Mouse (Mus musculus) forebrain, embryonic 15.5 days (tissue): Measurements from ENCODE around the gene Afap1. TPM values are rescaled to one million over a fixed set of nuclear protein-coding genes. Genes with fewer than 3 reads are reported as not detected.

Experiments used
- ATAC-seq: fragments of 200-750 bp; cut with Nextera tagmentation; replicated peaks from 2 replicates; pipeline ENCODE4 v1.8.0; 2017; ENCODE audit warnings: mild to moderate bottlenecking, moderate TSS enrichment, moderate library complexity
- H3K27ac ChIP-seq: fragments of 300-500 bp; sonication (generic); replicated peaks from 2 replicates; pipeline ENCODE4 v1.5.1; 2015; ENCODE audit warnings: mild to moderate bottlenecking, inconsistent platforms
- H3K27me3 ChIP-seq: fragments of 300-500 bp; sonication (generic); 2 replicates; pipeline ENCODE4 v1.6.1; 2015; ENCODE audit warnings: inconsistent platforms
- H3K36me3 ChIP-seq: fragments of 300-500 bp; sonication (generic); 2 replicates; pipeline ENCODE4 v1.6.1; 2015; ENCODE audit warnings: mild to moderate bottlenecking, inconsistent platforms
- H3K4me1 ChIP-seq: fragments of 300-500 bp; sonication (generic); 2 replicates; pipeline ENCODE4 v1.6.1; 2015; ENCODE audit warnings: inconsistent platforms
- H3K4me2 ChIP-seq: fragments of 300-500 bp; sonication (generic); replicated peaks from 2 replicates; pipeline ENCODE4 v1.6.1; 2015; ENCODE audit warnings: mild to moderate bottlenecking, inconsistent platforms
- H3K4me3 ChIP-seq: fragments of 300-500 bp; sonication (generic); 2 replicates; pipeline ENCODE4 v1.5.1; 2015; ENCODE audit warnings: mild to moderate bottlenecking, inconsistent platforms
- H3K9ac ChIP-seq: fragments of 300-500 bp; sonication (generic); replicated peaks from 2 replicates; pipeline ENCODE4 v1.6.1; 2015; ENCODE audit warnings: mild to moderate bottlenecking, inconsistent platforms
- H3K9me3 ChIP-seq: fragments of 300-500 bp; sonication (generic); 2 replicates; pipeline ENCODE4 v1.6.1; 2016; ENCODE audit warnings: inconsistent platforms
- WGBS: fragments of 180-500 bp; shearing (Covaris S2); methylation state at CpG from one replicate; pipeline ENCODE4 v1.1.7; 2015; ENCODE audit warnings: mixed read lengths; 5-methylcytosine and 5-hydroxymethylcytosine counted together
- polyA plus RNA-seq: library from polyadenylated mRNA; unstranded; fragments of >200 nt; fragmentation: Nextera tagmentation; extraction: Ambion mirVana; gene quantifications from 2 replicates; pipeline ENCODE4 v1.2.1, GENCODE M21; 2015

Gene Afap1
- polyA plus RNA-seq, 1 experiment from 2014 or later: 52.5 TPM

- Histone ChIP-seq H3K4me2 (no peak overlapping the region), H3K36me3 (no peaks in the 10 kb centered on the region), H3K27ac (no peak overlapping the region), H3K9me3 (no peaks in the 10 kb centered on the region), H3K4me3 (no peak overlapping the region), H3K9ac (no peak overlapping the region), H3K27me3 (no peaks in the 10 kb centered on the region), H3K4me1 (peaks cover 83% of the 10 kb centered on the region)
- no peak for ATAC-seq
These were observed 27.4 kb downstream of the Afap1 start for GRCm38 (mm10) chr5:35920557-35920956.

GRCm38 (mm10) chr5:35921141-35921540, 28.0 kb downstream of the Afap1 start:
- H3K27ac ChIP-seq: 0 out of 2 replicates have a peak overlapping the region, but pooled peaks have one; percentile 11
- no peaks in the 10 kb centered on the region for H3K36me3 ChIP-seq
- H3K4me1 ChIP-seq: peaks cover 84% of the 10 kb centered on the region
- ATAC-seq: no peak
- no peak overlapping the region for H3K4me3 ChIP-seq
- no peaks in the 10 kb centered on the region for H3K9me3 ChIP-seq
- H3K9ac ChIP-seq: no peak overlapping the region
- no peaks in the 10 kb centered on the region for H3K27me3 ChIP-seq
- H3K4me2 ChIP-seq: no peak overlapping the region
- WGBS: 80% methylated on average over 6 of the region's 6 CpGs

DNA sequence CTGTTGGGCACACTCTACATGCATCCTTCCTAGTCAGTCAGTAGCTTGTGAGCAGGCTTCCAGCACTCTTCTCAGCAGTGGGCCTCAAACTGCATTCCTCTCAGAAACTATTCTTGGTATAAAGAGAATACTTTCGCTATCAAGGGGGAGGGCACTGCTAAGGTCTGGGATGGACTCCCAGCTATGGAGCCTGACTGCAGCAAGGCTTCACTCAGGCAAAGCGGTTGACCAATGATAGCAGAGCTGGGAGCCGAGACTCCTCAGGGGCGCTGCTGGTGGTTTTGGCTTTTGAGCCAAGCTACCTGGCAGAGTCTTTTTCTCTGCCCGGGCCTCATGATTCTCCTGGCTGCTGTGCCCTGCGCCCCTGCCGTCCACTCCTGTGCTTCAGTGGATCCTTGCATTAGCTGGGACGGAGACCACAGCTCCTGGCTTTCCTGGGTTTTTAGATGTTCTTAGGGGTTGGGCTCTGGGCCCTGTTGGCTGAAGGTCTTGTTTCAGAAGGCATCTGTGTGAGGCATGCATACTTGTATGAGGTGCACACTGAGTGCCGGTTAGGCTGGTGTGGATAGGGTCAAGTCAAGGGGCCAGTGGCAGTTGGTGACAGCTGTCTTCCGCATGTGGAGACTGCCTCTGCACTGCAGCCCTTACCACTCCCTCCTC, 28.6 kb downstream of the Afap1 start:
- Histone ChIP-seq H3K27me3 (no peaks in the 10 kb centered on the region), H3K9me3 (no peaks in the 10 kb centered on the region), H3K36me3 (no peaks in the 10 kb centered on the region), H3K27ac (0 out of 2 replicates have a peak overlapping the region, but pooled peaks have one; percentile 11), H3K4me1 (peaks cover 88% of the 10 kb centered on the region), H3K4me2 (no peak overlapping the region), H3K4me3 (no peak overlapping the region), H3K9ac (no peak overlapping the region)
- no peak for ATAC-seq
- 48% methylated on average over 10 of the region's 10 CpGs for WGBS

- Histone ChIP-seq H3K36me3 (no peaks in the 10 kb centered on the region), H3K4me3 (no peak overlapping the region), H3K4me1 (peaks cover 76% of the 10 kb centered on the region), H3K27me3 (no peaks in the 10 kb centered on the region), H3K27ac (no peak overlapping the region), H3K4me2 (no peak overlapping the region), H3K9ac (no peak overlapping the region), H3K9me3 (no peaks in the 10 kb centered on the region)
- 87% methylated on average over 6 of the region's 6 CpGs for WGBS
- ATAC-seq: no peak
These were observed 30.3 kb downstream of the Afap1 start for GRCm38 (mm10) chr5:35923448-35923847.

- no peak overlapping the region for H3K9ac ChIP-seq
- H3K4me1 ChIP-seq: peaks cover 58% of the 10 kb centered on the region
- ATAC-seq: peak; percentile 86
- H3K27ac ChIP-seq: peak overlapping the region; percentile 70
- H3K4me3 ChIP-seq: no peak overlapping the region
- H3K27me3 ChIP-seq: no peaks in the 10 kb centered on the region
- WGBS: 48% methylated on average over 12 of the region's 12 CpGs
- no peaks in the 10 kb centered on the region for H3K9me3 ChIP-seq
- H3K4me2 ChIP-seq: no peak overlapping the region
- no peaks in the 10 kb centered on the region for H3K36me3 ChIP-seq
These were observed 32.1 kb downstream of the Afap1 start for GRCm38 (mm10) chr5:35925171-35925634.

DNA sequence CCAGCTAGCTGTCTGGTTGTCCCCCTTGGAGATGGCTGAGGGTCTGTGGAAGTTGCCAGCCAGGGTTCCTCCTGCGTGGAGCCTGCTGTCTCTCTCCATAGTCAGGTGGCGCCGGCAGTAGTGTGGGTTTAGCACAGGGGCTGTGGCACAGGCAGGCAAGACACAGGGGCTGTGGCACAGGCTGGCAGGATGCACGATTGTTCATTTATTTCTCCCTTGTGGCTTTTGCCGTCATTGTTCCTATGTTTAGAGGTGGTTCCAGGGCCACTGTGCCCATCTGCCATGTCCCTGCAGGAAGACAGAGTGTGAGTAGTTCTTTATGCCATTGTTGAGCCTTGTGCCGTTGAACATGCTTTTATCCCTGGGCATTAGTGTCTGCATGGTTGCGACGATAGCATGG, 33.4 kb downstream of the Afap1 start:
- no peak for ATAC-seq
- Histone ChIP-seq H3K4me2 (no peak overlapping the region), H3K27ac (no peak overlapping the region), H3K4me3 (no peak overlapping the region), H3K27me3 (no peaks in the 10 kb centered on the region), H3K4me1 (peaks cover 49% of the 10 kb centered on the region), H3K9ac (no peak overlapping the region), H3K9me3 (no peaks in the 10 kb centered on the region), H3K36me3 (no peaks in the 10 kb centered on the region)
- WGBS: 57% methylated on average over 8 of the region's 8 CpGs

GRCm38 (mm10) chr5:35931296-35931695, 38.2 kb downstream of the Afap1 start:
- Histone ChIP-seq H3K27ac (no peak overlapping the region), H3K27me3 (no peaks in the 10 kb centered on the region), H3K36me3 (peaks cover 5% of the 10 kb centered on the region; the same call in 1 of the 2 replicates), H3K4me1 (peaks cover 35% of the 10 kb centered on the region), H3K9me3 (no peaks in the 10 kb centered on the region), H3K9ac (no peak overlapping the region), H3K4me2 (no peak overlapping the region), H3K4me3 (no peak overlapping the region)
- ATAC-seq: no peak
- WGBS: 74% methylated on average over 5 of the region's 5 CpGs

DNA sequence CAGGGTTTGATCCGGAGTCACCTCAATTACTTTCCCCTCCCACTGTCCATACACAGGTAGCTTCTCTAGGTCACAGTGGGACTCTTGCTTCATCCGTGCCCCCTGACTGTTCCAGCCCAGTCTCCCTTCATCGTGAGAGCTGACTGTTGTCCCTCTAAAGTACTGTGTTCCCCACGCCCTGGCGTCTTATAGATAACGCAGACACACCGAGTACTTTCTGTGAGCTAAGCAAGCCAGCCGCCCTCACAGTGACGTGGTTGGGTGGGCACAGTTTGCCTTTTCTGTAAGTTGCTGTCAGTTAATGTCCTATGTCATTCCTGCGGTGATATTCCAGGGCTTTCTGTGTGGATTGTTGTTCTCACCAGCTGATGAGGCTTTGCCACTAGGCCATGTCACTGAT, 39.9 kb downstream of the Afap1 start:
- Histone ChIP-seq H3K27me3 (no peaks in the 10 kb centered on the region), H3K36me3 (peaks cover 7% of the 10 kb centered on the region; the same call in 1 of the 2 replicates), H3K9ac (no peak overlapping the region), H3K4me3 (no peak overlapping the region), H3K27ac (no peak overlapping the region), H3K4me1 (peaks cover 34% of the 10 kb centered on the region), H3K9me3 (no peaks in the 10 kb centered on the region), H3K4me2 (no peak overlapping the region)
- WGBS: 78% methylated on average over 10 of the region's 10 CpGs
- ATAC-seq: no peak

GRCm38 (mm10) chr5:35935939-35936338, 42.8 kb downstream of the Afap1 start:
- Histone ChIP-seq H3K27me3 (no peaks in the 10 kb centered on the region), H3K27ac (no peak overlapping the region), H3K4me2 (no peak overlapping the region), H3K4me3 (no peak overlapping the region), H3K36me3 (peaks cover 7% of the 10 kb centered on the region; the same call in 1 of the 2 replicates), H3K9ac (no peak overlapping the region), H3K9me3 (no peaks in the 10 kb centered on the region), H3K4me1 (peaks cover 47% of the 10 kb centered on the region)
- WGBS: 85% methylated on average over 7 of the region's 7 CpGs
- no peak for ATAC-seq

DNA sequence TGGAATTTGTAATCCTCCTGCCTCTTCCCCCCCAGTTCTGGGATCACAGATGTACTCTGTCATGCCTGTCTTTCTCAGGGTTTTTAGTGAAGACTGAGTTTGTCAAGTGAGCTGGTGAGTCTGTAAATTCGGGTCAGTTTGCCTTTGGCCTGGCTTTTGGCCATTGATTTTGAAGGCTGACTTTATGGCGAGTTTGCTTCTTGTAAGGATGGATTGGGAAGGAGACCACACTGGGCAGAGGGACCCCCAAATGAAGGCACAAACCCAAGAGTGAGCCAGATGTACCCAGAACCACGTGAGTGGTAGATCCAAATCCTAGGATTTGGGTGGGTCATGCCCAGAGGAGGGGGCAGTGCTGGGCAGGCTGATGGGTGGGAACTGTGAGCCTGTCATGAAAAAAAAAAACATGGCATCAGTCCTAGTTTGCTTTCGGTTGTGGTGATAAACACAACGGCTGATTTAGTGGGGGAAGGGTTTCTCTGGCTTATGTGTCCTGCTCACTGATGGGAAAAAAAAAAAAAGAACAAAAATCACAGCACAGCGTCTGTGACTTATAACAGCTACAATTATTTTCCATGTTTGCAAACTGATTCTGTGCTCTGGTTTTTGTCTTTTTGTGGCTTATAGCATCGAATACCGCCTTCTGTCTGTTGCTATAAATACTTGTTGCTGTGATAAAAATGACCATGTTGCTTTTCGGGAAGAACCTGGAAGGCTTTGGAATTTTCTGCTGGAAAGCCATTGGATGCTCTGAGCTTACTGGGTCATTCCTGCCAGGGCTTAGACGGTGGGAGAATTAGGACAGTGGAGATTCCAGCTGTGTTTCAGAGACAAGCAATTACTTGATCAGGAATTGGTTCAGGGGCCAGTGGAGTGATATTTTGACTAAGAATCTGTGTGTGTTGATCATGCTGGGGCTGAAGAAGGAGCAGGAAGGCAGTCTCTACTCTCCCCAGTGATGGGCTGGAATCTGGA, 45.4 kb downstream of the Afap1 start:
- H3K27ac ChIP-seq: no peak overlapping the region; the same call in 1 of the 2 replicates
- H3K4me3 ChIP-seq: no peak overlapping the region
- peaks cover 7% of the 10 kb centered on the region; the same call in 1 of the 2 replicates for H3K36me3 ChIP-seq
- H3K4me1 ChIP-seq: peaks cover 33% of the 10 kb centered on the region
- H3K9ac ChIP-seq: no peak overlapping the region
- no peak overlapping the region for H3K4me2 ChIP-seq
- WGBS: 55% methylated on average over 10 of the region's 10 CpGs
- no peak for ATAC-seq
- H3K9me3 ChIP-seq: no peaks in the 10 kb centered on the region
- H3K27me3 ChIP-seq: no peaks in the 10 kb centered on the region

- peaks cover 7% of the 10 kb centered on the region; the same call in 1 of the 2 replicates for H3K36me3 ChIP-seq
- ATAC-seq: no peak
- H3K4me3 ChIP-seq: no peak overlapping the region
- no peak overlapping the region for H3K4me2 ChIP-seq
- 83% methylated on average over 6 of the region's 6 CpGs for WGBS
- H3K9me3 ChIP-seq: no peaks in the 10 kb centered on the region
- no peak overlapping the region for H3K27ac ChIP-seq
- peaks cover 33% of the 10 kb centered on the region for H3K4me1 ChIP-seq
- no peaks in the 10 kb centered on the region for H3K27me3 ChIP-seq
- no peak overlapping the region for H3K9ac ChIP-seq
These were observed 46.8 kb downstream of the Afap1 start for GRCm38 (mm10) chr5:35939958-35940357.

- 82% methylated on average over 5 of the region's 5 CpGs for WGBS
- H3K4me3 ChIP-seq: no peak overlapping the region
- no peak overlapping the region for H3K4me2 ChIP-seq
- no peaks in the 10 kb centered on the region for H3K27me3 ChIP-seq
- no peak overlapping the region for H3K9ac ChIP-seq
- H3K27ac ChIP-seq: no peak overlapping the region
- peaks cover 4% of the 10 kb centered on the region; the same call in 1 of the 2 replicates for H3K36me3 ChIP-seq
- H3K9me3 ChIP-seq: no peaks in the 10 kb centered on the region
- ATAC-seq: no peak
- H3K4me1 ChIP-seq: peaks cover 14% of the 10 kb centered on the region
These were observed 50.4 kb downstream of the Afap1 start for GRCm38 (mm10) chr5:35943541-35943940.
